Mouse (Mus musculus) T-helper 1 cell (primary cell): ENCODE measurements at regions not wholly inside any gene's neighbourhood (a gene's known extent, or its start where the extent isn't known, plus 50 kb on each side); places are given as distances from the start of the nearest gene placed in this dataset.

Source experiments
- in situ Hi-C: fragments of 300-600 bp; cut with MboI, MseI; formaldehyde crosslinking; loops from one replicate; pipeline ENCODE4 v1.15.1; 2025; ENCODE audit warnings: high pct_unique_total_duplicates

DNA sequence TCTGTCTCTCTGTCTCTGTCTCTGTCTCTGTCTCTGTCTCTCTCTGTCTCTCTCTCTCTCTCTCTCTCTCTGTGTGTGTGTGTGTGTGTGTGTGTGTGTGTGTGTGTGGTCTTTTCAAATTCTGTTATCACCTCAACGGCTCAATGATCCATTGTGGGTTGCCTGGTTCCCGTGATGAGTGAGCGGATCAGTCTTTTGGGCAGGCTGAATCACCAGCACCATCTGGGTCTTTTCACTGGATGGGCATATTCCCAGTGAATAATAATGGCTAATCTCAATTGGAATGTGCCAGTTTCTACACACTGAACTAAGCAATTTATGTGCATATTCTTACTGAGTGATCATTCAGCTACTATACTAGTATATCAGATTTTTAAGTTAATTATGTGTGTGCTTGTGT is 216.4 kb downstream of the Lmx1a start:
- in situ Hi-C loops = no loop called here

DNA sequence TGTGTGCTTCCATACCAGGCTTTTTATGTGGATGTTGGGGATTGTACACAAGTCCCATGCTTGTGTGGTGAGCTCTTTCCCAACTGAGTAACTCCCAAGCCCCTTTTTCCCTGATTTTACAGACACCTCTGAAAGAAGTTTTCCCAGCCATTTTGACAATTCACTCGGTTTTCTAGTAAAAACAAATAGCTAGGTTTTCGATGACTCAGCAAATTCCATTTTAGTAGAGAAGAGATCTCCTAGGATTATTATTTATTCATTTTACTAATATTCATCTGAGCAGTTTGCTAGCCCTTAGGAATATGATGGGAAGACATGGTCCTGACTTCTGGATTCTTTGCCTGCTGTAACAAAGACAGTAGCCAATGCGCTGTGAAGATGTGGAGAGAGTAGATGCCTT is 223.0 kb downstream of the Lmx1a start:
- in situ Hi-C loops = no loop called here

DNA sequence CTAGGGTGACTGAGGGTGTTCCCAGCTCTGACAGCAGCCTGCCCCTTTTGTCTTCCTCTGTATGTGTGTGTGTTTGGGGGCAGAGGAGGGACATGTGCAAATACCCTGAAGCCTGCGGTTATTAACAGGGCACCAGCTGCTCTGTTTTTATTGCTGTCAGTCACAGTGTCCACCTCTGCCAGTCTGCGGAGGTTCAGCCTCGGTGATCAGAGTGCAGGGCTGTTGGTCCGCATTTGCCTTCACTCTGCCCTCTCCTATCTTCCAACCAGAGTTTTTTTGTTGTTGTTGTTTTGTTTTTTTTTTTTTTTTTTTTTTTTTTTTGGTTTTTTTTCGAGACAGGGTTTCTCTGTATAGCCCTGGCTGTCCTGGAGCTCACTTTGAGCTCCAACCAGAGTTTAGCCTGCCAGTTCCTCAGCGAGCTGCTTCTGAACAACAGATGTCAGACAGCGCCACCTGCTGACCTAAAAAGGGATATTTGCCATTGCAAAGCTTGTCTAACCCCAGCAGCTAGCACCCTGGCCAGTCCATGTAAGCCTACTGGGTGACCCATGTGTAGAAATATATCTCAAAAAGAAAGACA is 226.0 kb downstream of the Lmx1a start:
- in situ Hi-C loops = no loop called here

DNA sequence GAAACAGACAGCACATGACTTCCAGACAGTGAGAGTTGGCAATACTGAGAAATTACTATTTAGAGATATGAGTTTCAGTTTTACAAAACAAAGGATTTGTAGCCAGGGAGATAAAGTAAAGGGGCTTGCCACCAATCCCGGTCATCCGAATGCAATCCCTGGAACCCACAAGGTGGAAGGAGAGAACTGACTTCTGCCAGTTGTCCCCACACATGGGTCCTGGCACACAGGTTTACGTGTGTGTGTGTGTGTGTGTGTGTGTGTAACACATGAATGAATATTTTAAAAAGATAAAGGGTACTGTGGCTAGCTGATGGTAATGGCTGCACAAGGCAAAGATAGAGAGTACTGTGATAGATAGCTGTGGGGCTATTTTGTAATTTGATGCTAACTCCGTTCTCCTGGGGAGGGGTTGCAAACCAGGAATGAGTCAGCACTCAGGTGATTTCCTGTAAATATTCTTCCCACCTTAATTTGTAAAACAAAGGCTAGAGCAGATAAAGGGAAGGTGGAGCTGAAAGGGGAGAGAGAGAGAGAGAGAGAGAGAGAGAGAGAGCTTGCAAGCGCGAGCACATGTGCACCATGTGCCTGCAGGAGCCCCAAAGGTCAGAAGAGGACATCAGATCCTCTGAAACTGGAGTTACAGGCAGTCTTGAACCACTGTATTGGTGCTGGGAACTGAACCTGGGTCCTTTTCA is 226.7 kb downstream of the Lmx1a start:
- in situ Hi-C loops = no loop called here

DNA sequence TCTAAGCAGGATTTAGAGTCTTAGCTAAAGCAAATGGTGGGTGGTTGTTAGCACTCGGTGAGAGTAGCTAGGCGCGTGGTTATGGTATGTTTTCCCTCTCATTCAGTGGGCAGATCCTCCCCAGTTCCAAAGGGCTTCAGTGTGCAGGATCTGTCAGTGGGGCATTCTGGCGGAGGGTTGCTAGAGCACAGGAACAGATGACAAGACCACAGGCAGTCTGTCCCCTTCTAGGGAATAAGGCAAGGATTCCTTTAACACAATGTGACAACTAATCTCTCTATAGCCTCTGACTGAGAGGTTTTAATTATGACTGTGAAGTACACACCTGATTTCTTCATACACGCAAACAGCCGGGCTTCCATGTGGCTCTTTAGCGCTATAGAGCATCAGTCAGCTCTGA is 233.9 kb downstream of the Lmx1a start:
- in situ Hi-C loops = no loop called here

DNA sequence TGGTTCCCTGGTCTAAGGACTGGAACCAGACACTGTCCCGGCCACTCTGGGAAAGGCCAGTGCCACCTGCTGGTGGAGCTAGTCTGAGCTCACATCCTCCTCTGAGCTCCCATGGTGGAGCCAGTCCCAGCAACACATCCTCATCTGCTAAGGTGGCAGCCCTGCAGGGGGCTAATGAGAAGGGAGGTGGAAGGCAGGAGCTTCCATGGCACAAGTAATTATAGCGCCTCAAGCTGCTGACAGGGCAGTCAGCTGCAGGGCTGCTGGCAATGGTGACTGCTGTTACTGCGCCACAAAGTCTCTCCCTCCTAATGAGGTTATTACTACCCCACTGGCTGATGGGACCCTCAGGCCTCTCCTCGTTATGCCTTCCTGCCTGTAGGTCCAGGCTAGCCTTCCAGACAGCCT is 239.0 kb downstream of the Lmx1a start:
- in situ Hi-C loops = no loop called here

DNA sequence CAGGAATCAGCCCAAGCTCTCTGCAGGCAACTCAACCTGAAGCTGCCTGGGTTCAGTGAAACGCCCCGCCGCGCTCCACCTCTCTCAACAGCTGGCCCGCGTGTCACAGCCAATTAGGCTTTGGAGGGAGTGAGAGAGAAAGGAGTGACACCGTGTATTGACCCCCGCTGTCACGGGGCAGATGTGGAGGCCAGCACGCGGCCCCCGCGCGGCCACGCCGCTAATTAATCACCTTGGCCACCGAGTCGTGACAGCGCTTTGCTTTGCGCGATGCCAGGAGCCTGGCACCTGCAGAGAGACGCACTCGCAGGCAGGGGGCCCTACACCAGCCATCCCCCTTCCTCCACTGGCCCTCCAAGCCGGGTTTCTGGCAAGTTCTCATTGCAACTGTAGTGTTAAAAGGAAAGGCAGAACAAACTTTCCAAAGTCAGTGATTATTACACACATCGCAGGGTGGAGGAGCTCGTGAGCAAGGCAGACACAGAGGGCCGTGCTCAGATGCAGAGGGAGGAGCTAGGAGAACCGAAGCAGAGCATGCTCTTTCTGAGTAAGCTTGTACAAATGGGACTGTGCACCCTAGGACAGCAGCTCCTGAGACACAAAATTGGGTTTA is 240.8 kb downstream of the Lmx1a start:
- in situ Hi-C loops = no loop called here

DNA sequence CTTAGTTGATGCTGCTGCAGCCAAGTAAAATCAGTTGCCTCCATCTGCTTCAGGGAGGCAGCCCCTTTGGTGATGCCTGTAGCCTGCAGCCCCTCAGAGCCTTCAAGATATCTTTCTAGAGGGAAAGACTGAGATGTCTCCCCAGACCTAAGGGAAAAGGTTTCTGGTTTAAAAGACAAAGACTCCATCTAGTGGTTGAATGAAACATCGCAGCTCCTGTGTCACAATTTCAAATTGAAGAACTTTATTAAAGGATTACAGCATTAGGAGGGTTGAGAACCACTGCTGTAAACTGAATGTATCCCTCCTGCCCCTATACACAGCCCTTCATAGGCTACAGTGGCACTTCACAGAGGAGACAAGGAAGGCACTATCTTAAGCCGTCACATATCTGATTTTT is 243.1 kb downstream of the Lmx1a start:
- in situ Hi-C loops = no loop called here

DNA sequence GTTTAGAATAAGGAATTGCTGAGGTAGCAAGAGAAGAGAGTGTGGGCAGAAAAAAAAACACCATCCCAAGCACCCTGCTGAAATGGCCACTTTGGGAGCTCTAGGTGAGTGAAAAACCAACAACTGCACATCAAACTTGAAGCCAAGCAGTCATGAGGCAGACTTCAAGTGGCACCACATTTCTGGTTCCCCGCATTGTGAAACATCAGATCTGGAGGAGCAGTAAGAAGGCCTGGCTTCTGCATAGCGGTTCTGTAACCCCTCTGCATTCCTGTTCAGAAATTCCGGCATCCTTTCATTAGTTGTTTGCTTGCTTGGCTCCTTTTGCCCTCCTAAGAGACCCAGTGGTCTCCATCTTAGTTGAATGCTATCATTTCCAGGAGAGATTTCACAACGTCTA is 247.7 kb downstream of the Lmx1a start:
- in situ Hi-C loops = no loop called here

DNA sequence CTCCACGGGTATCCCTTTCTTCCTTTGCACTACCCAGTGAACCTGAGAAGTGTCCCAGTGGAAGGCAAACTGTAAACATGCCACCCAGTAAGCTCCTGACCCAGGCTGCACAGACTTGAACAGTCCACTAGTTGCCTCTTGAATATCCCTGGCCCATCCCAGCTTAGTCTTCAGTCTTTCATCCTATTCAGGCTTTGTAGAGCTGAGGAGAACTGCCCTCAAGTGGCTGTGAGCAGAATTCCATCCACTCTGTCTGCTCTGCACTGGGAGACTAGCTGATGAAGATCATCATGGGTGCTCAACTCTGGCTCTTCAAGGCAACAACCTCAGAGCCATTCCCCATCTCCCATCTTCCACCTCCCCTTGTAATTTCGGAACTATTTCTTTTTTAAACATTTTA is 249.1 kb downstream of the Lmx1a start:
- in situ Hi-C loops = no loop called here

DNA sequence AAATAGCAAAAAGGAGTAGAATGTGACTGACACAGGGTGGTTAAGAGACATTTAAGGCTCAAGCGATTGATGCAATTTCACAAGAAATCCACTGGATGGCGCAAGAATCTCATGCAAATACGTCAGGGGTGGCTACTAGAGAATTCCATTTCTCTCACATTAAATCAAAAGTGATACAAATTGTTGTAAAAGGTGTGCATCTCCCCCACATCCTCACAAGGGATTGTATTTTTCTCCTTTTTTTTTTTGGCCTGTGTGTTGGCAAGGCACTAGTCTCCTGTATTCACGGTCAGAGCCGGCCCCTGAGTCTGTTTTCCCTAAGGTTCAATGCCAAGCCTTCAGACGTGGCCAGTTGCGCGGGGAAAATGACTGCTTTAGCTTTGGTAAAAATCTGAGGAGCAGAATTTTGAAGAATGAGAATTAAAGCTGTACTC is 253.0 kb downstream of the Lmx1a start:
- in situ Hi-C loops = loop anchor here (5.0 kb wide), 1 partner anchor 1770 kb away; no protein-coding TSS in a partner anchor

DNA sequence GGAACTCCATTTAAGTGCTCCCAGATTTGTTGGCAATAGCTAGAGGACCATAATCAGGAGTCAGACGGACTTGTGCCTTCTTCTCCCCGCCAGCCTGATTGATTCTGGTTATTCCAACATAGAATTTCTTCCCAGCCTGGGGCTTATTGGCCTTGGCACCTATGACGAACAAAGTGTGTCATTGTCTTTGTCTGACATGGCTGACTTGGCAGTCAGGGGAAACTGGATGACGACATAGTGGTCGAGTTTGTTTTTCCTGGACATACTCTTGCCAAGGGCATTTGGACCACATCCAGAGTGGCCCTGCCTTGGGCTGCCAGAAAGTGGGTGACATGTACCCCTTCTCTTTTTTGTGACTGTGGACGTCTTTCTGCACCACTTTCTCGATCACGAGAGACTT is 254.1 kb downstream of the Lmx1a start:
- in situ Hi-C loops = loop anchor here (5.0 kb wide), 1 partner anchor 1769 kb away; no protein-coding TSS in a partner anchor

DNA sequence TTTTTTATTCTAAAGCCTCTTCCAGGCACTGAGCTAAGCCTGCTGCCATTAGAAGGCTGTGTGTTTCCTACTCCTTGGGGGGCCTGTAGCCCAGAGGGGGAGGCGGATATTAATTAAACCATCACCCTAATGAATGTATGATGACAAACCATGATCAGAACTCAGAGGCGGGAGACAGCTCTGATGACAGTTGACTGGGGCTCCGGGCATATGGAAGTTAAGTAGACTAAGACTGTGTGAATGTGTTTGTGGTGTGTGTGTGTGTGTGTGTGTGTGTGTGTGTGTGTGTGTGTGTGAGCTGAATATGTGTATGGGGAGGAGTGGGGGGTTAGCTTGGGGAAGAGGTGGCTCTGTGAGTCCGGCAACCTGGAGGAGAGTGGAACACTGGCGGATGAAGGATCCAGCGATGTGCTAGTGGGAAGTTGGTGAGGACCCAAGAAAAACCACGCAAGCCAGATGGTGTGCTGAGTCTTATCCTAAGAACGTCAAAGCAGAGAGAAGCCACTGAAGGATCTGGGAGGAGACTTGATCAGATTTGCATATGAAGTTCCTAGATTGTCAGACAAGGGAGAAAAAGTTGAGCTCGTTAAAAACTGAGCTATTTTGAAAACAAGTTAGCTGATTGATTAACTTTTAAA is 256.7 kb downstream of the Lmx1a start:
- in situ Hi-C loops = loop anchor here (5.0 kb wide), 1 partner anchor 1242 kb away; no protein-coding TSS in a partner anchor

DNA sequence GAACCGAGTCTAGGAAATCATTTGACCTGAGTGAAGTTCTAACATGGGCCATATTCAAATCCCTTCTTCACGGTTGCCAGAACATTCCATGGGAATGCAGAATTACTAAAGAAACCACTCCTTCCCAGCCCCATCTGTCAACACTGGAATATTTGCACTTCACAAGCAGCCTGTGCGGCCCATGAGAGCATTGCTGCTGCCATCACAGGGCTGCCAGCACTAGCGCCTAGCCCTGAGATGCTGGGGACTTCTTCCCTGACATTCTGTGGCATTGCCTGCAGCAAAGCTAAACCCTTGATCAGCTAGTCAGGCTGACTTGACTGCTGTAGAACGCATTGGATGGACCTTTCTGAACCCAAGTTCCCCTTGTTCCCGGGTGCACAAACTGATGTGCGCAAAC is 258.8 kb downstream of the Lmx1a start:
- in situ Hi-C loops = loop anchor here (5.0 kb wide), 1 partner anchor 1239 kb away; no protein-coding TSS in a partner anchor

DNA sequence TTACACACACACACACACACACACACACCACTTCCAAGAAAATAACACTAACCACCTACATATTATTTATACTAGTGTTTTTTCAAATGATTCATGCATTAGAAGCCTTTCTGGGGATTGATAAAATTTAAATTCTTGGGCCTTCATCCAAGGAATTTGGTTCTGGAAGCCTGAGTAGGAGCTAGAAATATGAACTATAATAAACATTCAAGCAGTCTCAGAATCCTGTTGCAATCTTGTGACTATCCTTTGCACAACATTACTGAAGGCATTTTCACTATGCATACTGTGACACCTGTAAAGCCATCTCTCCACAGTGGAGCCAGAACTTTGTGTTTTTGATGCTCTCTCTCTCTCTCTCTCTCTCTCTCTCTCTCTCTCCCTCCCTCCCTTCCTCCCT is 262.7 kb downstream of the Lmx1a start:
- in situ Hi-C loops = no loop called here

DNA sequence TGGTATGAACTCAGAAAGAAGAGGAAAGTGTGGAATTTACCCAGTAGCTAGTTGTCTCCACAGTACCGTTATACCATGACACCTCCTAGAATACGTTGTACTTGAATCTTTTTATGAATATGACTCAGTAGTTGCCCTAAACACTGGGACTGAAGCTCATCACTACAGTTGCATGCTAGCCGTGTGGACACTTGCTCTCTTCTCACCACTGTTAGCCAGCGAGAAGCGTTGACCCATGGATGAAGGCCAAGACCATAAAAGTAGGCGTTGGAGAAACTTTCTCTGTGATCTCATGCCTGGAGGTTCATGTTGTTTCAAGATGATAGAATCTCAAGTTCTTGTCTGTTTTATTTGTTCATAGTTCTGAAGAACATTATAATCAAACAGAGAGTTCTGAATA is 269.5 kb downstream of the Lmx1a start:
- in situ Hi-C loops = no loop called here

DNA sequence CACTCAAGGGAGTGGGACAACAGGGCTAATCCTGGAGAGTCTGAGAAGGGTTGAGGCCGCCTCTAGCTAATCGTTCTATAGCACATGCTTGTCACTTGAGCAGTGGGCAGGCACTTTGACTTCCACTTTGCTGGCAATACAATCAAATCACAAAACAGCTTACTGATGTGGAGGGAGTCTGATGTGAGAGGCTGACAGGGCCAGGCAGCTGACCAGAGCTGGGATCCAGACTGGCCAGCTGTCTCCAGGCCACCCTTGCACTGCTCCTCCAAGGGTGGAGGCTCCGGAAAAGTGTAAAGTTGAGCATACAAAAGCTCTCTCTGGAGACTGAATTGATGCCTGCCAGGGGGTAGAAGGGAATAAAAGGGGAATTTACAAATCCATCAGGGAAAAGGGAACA is 280.5 kb downstream of the Lmx1a start:
- in situ Hi-C loops = no loop called here

DNA sequence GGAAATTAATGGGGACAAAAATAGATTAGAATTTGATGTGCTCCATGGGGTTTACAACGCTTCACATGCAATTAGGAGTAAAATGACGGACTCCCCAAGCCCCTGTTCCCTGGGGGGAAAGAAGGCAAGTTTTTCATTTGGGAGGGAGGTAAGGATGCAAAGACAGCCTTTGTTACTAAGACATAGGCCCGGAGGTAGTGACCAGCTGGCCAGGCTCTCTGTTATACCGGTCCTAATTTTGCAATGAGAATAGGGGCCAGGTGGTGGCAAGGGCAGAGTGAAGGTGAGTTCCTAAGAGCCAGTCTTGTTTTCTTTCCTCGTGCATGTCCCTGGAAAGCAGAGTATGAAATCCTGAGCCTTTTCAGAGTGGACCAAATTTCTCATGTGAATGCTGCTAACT is 280.9 kb downstream of the Lmx1a start:
- in situ Hi-C loops = no loop called here

DNA sequence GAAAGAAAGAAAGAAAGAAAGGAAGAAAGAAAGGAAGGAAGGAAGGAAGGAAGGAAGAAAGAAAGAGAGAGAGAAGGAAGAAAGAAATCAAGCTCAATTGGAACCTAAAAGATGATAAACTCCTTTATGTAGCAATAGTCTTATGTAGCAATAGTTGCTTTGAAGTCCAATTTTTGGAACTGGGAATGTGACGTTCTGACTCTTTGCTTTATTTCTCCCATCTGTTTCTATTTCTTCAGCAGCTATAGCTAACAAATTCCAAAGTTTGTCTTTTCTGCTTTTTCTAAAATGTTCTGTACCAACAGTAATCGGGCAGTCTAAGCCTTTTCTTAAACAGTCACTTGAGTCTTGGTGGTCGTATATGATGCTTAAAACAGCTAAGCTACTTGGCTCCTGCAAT is 287.7 kb downstream of the Lmx1a start:
- in situ Hi-C loops = no loop called here

DNA sequence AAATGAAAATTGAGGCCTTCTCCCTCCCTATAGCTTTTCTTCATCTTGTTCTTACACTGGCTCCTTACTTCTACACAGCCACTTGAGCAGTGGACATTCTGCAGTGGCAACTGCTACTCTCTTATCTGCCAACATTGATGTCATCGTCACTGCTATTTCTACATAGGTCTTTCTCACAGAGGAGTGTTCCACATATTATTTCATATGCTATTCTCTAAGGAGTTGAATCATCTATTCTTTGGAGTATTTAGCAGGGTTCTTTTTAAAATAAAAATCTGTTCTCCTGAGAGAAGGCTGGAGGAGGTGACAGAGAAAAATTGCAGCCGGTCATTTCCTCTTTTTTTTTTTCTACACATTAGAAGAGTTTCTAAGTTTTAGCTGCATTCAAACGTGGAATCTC is 290.1 kb downstream of the Lmx1a start:
- in situ Hi-C loops = no loop called here

DNA sequence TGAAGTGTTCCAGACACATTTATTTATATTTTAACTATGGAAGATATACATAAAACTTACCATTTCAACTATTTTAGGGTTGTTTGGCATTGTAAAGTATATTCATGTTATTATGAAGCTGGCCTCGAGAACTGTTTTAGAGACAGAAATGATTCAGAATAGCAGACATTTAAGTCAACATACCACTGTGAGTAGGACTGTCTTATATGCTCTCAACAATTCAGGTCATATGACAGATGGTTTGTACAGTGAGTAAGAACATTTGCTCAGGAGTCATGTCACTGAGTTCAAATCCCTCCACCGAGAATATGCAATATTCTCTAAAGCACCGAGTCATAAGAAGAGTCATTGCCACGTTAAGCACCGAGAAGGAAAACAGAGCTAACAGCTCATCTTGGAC is 290.6 kb downstream of the Lmx1a start:
- in situ Hi-C loops = no loop called here

DNA sequence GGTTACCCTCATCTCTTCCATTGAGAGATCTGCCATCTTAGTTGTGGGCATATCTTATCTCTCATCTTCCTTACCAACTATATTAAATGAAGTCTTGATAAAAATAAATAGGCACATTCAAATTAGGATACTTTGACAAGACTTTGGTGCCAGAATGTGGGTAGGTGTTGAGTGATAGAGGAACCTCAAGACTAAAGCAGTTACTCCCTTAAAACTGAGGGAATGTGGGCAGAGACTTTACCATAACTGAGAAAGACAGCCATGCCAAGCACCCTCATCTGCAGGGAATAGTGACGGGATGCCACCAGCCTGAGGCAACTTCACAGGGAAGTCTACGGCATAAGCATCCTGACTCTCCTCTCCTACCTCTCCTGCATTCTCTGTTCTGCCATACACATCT is 292.3 kb downstream of the Lmx1a start:
- in situ Hi-C loops = no loop called here

DNA sequence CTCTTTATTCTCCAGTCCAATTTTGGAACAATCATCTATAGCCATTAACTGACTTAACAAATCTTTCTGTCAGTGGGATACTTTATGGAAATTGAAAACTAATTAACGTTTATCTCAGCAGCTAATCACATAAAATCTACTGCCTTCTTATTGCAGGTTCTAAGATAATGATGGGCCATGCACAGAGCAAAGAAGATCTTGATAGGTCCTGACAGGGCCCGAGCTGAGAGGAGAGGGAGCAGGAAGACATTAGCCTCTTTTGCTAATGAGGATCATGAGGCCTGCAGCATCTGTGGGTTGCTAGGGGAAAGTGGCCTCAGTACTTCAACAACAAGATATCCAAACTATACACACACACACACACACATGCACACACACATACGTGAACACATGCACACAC is 318.4 kb downstream of the Lmx1a start:
- in situ Hi-C loops = loop anchor here (10.0 kb wide), 1 partner anchor 163 kb away; no protein-coding TSS in a partner anchor
